In the genomic region with DNA sequence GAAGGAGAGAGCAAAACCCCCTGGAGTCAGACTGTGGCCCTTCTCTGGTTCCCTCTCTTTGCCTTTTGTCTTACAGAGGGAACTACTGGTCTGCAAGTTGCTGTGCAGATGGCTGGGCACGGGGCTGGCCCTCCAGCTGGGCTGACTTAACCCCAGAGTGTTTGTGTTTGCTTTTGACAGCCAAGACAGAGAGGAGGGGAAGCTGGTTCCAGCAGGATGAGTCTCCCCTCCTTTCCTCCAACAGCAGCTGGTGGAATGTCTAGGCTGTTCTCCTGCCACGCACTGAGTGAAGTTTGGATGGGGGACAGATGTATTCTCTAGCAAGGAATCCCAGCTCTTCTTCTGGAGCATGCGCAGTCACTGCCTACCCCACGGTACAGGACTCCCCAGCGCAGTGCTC, we compare ENCODE assay signal across 8 mouse cellular contexts. TPM values are rescaled to one million over a fixed set of nuclear protein-coding genes. Genes with fewer than 3 reads are reported as not detected.
DNase-seq lines count a peak whose midpoint lies in the region; ATAC-seq and TF ChIP-seq lines count a peak whose summit lies in the region.

No protein-coding gene starts in this region.

- no peak overlapping the region for H3K9ac ChIP-seq in hindbrain, embryonic 12.5 days
- H3K9ac ChIP-seq in lung, embryonic 16.5 days (ENCODE audit: low read length): no peak overlapping the region

- H3K27me3 ChIP-seq in hindbrain, embryonic 10.5 days (ENCODE audit: insufficient read depth, poor library complexity, severe bottlenecking): no peaks in the 10 kb centered on the region; the same call in 1 of the 2 replicates
- H3K27me3 ChIP-seq in hindbrain, embryonic 12.5 days: no peaks in the 10 kb centered on the region
- no peaks in the 10 kb centered on the region for H3K27me3 ChIP-seq in lung, embryonic 16.5 days (ENCODE audit: control insufficient read depth, insufficient read depth, low read depth, low read length)

- H3K9me3 ChIP-seq in hindbrain, embryonic 10.5 days: no peaks in the 10 kb centered on the region
- no peaks in the 10 kb centered on the region for H3K9me3 ChIP-seq in hindbrain, embryonic 12.5 days (replicated peaks)
- H3K9me3 ChIP-seq in lung, embryonic 16.5 days (ENCODE audit: control insufficient read depth, low read length): no peaks in the 10 kb centered on the region

- H3K4me3 ChIP-seq in hindbrain, embryonic 10.5 days: no peak overlapping the region
- H3K4me3 ChIP-seq in hindbrain, embryonic 12.5 days: no peak overlapping the region
- no peak overlapping the region for H3K4me3 ChIP-seq in lung, embryonic 16.5 days (ENCODE audit: low read length)
- H3K4me3 ChIP-seq in gastrocnemius, adult 2 months: no peak overlapping the region

- intact Hi-C loops in gastrocnemius, adult 2 months (cut with DNase I): loop anchor here (10.0 kb wide), 1 partner anchor 1299 kb away; no protein-coding TSS in a partner anchor

- no peak overlapping the region for H3K4me2 ChIP-seq in hindbrain, embryonic 12.5 days (replicated peaks)
- H3K4me2 ChIP-seq in lung, embryonic 16.5 days (ENCODE audit: low read depth, low read length): peak overlapping the region; percentile 18; the same call in 1 of the 2 replicates

- 56% methylated on average over 5 of the region's 5 CpGs for WGBS in hindbrain, embryonic 10.5 days
- WGBS in hindbrain, embryonic 12.5 days: 60% methylated on average over 5 of the region's 5 CpGs
- WGBS in lung, embryonic 16.5 days: 44% methylated on average over 5 of the region's 5 CpGs

- no peak for ATAC-seq in hindbrain, embryonic 12.5 days (ENCODE audit: low FRiP score)
- peak; percentile 96 for ATAC-seq in lung, embryonic 16.5 days (ENCODE audit: low read depth)

- H3K36me3 ChIP-seq in hindbrain, embryonic 10.5 days: no peaks in the 10 kb centered on the region
- H3K36me3 ChIP-seq in hindbrain, embryonic 12.5 days: no peaks in the 10 kb centered on the region
- no peaks in the 10 kb centered on the region for H3K36me3 ChIP-seq in lung, embryonic 16.5 days (ENCODE audit: control insufficient read depth, insufficient read depth, low read length)

- H3K27ac ChIP-seq in hindbrain, embryonic 10.5 days: peak overlapping the region; percentile 29; the same call in 1 of the 2 replicates
- H3K27ac ChIP-seq in hindbrain, embryonic 12.5 days: no peak overlapping the region
- H3K27ac ChIP-seq in lung, embryonic 16.5 days (ENCODE audit: low read length): 0 out of 2 replicates have a peak overlapping the region, but pooled peaks have one; percentile 15
- H3K27ac ChIP-seq in gastrocnemius, adult 2 months: no peak overlapping the region

- peaks cover 12% of the 10 kb centered on the region for H3K4me1 ChIP-seq in hindbrain, embryonic 10.5 days (replicated peaks)
- peaks cover 6% of the 10 kb centered on the region; the same call in 1 of the 2 replicates for H3K4me1 ChIP-seq in hindbrain, embryonic 12.5 days
- H3K4me1 ChIP-seq in lung, embryonic 16.5 days (replicated peaks; ENCODE audit: control insufficient read depth, insufficient read depth, low read length): peaks cover 7% of the 10 kb centered on the region; the same call in 1 of the 2 replicates

- peak; percentile 62 for DNase-seq in hindbrain, embryonic 10.5 days (ENCODE audit: low spot score)
- peak; percentile 20 for DNase-seq in urinary bladder, postnatal 14 days (ENCODE audit: low spot score)
- DNase-seq in urinary bladder, postnatal 25 days (ENCODE audit: low spot score): no peak
- no peak for DNase-seq in right cerebral cortex, adult 2 months (ENCODE audit: low spot score in 2 of 2)
- no peak for DNase-seq in gastrocnemius, adult 2 months
- DNase-seq in layer of hippocampus, adult 9-10 months (ENCODE audit: low spot score): no peak

- TF ChIP-seq CTCF in gastrocnemius, adult 2 months (IDR thresholded peaks at IDR 0.05): no peak

RNA-seq across cellular contexts. Expression of gene Zfhx3, which starts 56.5 kb away (rescaled TPM):
- 12.9 and 22.0 TPM in 2 replicates for polyA plus RNA-seq in hindbrain, embryonic 10.5 days (2016; fragmentation: Nextera tagmentation; extraction: Ambion mirVana)
- 56.8 and 64.7 TPM in 2 replicates for polyA plus RNA-seq in hindbrain, embryonic 12.5 days (2016; fragmentation: Nextera tagmentation; extraction: Ambion mirVana)
- polyA plus RNA-seq in lung, embryonic 16.5 days (2015; fragmentation: Nextera tagmentation; extraction: Ambion mirVana): 11.9 and 12.7 TPM in 2 replicates
- total RNA-seq in gastrocnemius, adult 2 months (2021): 10 to 100 TPM; 14.1 to 17.7 TPM

Comparison
In these comparisons a context has a peak if more than half of its experiments do, and no peak if none do; other contexts are left out.
1. DNase-seq: peak in hindbrain, embryonic 10.5 days (single experiment) and urinary bladder, postnatal 14 days (single experiment); none in urinary bladder, postnatal 25 days (single experiment), right cerebral cortex, adult 2 months (0 of 2), gastrocnemius, adult 2 months (single experiment) and layer of hippocampus, adult 9-10 months (single experiment).
2. H3K27ac ChIP-seq: peak in hindbrain, embryonic 10.5 days (single experiment) and lung, embryonic 16.5 days (single experiment); none in hindbrain, embryonic 12.5 days (single experiment) and gastrocnemius, adult 2 months (single experiment).